Mouse (Mus musculus): ENCODE measurements at regions not wholly inside any gene's neighbourhood (a gene's known extent, or its start where the extent isn't known, plus 50 kb on each side); places are given as distances from the start of the nearest gene placed in this dataset.

GRCm38 (mm10) chr2:75318190-75318589 is 340.9 kb upstream of the Hnrnpa3 start:
- TF ChIP-seq POLR2A (IDR thresholded peaks at IDR 0.05; ENCODE audit: borderline replicate concordance, insufficient read depth, low read length) (no peak), CTCF (IDR thresholded peaks at IDR 0.05; ENCODE audit: borderline replicate concordance, insufficient read depth, low read depth, low read length) (no peak)
